Mouse (Mus musculus) limb, embryonic 13.5 days (tissue): ENCODE measurements around the gene Gramd2. TPM values are rescaled to one million over a fixed set of nuclear protein-coding genes. Genes with fewer than 3 reads are reported as not detected.

Experiments
- ATAC-seq: fragments of 200-750 bp; cut with Nextera tagmentation; 2 replicates; pipeline ENCODE4 v1.8.0; 2017; ENCODE audit warnings: low read depth, moderate number of reproducible peaks, moderate TSS enrichment; ENCODE audit not compliant: low FRiP score
- H3K27ac ChIP-seq: fragments of 300-500 bp; sonication (generic); 2 replicates; pipeline ENCODE4 v1.5.1; 2015; ENCODE audit warnings: inconsistent platforms, mild to moderate bottlenecking, moderate library complexity
- H3K27me3 ChIP-seq: fragments of 300-500 bp; sonication (generic); 2 replicates; pipeline ENCODE4 v1.6.1; 2015; ENCODE audit warnings: mild to moderate bottlenecking, inconsistent platforms
- H3K36me3 ChIP-seq: fragments of 300-500 bp; sonication (generic); 2 replicates; pipeline ENCODE4 v1.6.1; 2015; ENCODE audit warnings: inconsistent platforms, mild to moderate bottlenecking, moderate library complexity
- H3K4me1 ChIP-seq: fragments of 300-500 bp; sonication (generic); 2 replicates; pipeline ENCODE4 v1.6.1; 2015; ENCODE audit warnings: inconsistent platforms
- H3K4me2 ChIP-seq: fragments of 300-500 bp; sonication (generic); replicated peaks from 2 replicates; pipeline ENCODE4 v1.6.1; 2015; ENCODE audit warnings: inconsistent platforms, mild to moderate bottlenecking, moderate library complexity
- H3K4me3 ChIP-seq: fragments of 300-500 bp; sonication (generic); 2 replicates; pipeline ENCODE4 v1.5.1; 2015; ENCODE audit warnings: moderate library complexity, mild to moderate bottlenecking, inconsistent platforms
- H3K9ac ChIP-seq: fragments of 300-500 bp; sonication (generic); 2 replicates; pipeline ENCODE4 v1.6.1; 2015; ENCODE audit warnings: mild to moderate bottlenecking, inconsistent platforms
- H3K9me3 ChIP-seq: fragments of 300-500 bp; sonication (generic); 2 replicates; pipeline ENCODE4 v1.6.1; 2016; ENCODE audit warnings: inconsistent platforms
- WGBS: fragments of 180-500 bp; shearing (Covaris S2); methylation state at CpG from one replicate; pipeline ENCODE4 v1.1.7; 2015; 5-methylcytosine and 5-hydroxymethylcytosine counted together
- polyA plus RNA-seq: library from polyadenylated mRNA; unstranded; fragments of >200 nt; fragmentation: Nextera tagmentation; extraction: Ambion mirVana; gene quantifications from 2 replicates; pipeline ENCODE4 v1.2.1, GENCODE M21; 2015

Gramd2 gene
- polyA plus RNA-seq: 1.0 TPM in 2 replicates

GRCm38 (mm10) chr9:59679678-59680533 is at the start of gene Gramd2:
Gramd2 (plus strand) TSS chr9:59680144.
- H3K36me3 ChIP-seq: peaks cover 47% of the 10 kb centered on the region
- ATAC-seq: peak; percentile 92
- H3K4me2 ChIP-seq: peak within 1 kb of the TSS; percentile 92

DNA sequence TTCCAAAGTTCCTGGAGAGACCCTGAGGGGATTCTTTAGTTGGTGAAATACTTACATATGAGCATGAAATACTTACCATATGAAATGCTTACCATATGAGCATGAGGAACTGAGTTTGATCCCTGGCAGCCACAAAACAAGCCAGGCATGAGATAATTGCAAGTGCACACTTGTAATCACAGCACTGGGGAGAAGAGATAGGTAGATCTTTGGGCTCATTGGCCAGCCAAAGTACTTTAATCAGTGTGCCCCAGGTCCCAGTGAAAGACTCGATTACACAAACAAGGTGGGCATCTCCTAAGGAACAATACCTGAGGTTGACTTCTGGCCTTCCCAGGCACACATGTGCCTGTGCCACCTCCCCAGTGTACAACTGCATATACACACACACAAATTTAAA is 41.6 kb upstream of the Gramd2 start:
- Histone ChIP-seq H3K27me3 (no peaks in the 10 kb centered on the region), H3K4me1 (no peaks in the 10 kb centered on the region), H3K9ac (no peak overlapping the region), H3K9me3 (no peaks in the 10 kb centered on the region), H3K36me3 (peaks cover 81% of the 10 kb centered on the region), H3K27ac (no peak overlapping the region), H3K4me2 (no peak overlapping the region), H3K4me3 (no peak overlapping the region)
- WGBS: 92% methylated on average over 1 of the region's 1 CpGs
- no peak for ATAC-seq

More at GRCm38 (mm10) chr9:59679678-59680533, at the start of gene Gramd2:
- Histone ChIP-seq H3K4me3 (peak within 1 kb of the TSS; percentile 51), H3K9me3 (no peaks in the 10 kb centered on the region), H3K4me1 (peaks cover 5% of the 10 kb centered on the region), H3K27ac (no peak within 1 kb of the TSS), H3K9ac (peak within 1 kb of the TSS; percentile 60), H3K27me3 (peaks cover 17% of the 10 kb centered on the region)
- 1% methylated on average over 46 of the region's 47 CpGs for WGBS

DNA sequence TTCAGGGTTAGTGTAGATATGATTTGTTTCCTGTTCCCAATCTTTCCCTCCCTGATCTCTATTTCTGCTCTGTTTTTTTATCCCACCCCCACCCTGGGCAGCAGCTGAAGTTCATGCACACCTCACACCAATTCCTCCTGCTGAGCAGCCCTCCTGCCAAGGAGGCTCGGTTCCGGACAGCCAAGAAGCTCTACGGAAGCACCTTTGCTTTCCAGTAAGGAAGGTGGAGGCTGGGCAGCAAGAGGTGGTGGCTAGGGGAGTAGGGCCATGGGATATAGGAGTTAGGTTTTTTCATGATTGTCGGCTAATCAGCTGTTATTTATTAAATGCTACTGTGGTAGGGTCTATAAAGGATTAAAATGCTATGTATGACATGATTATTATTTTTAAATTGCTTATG is 40.0 kb upstream of the Gramd2 start:
- Histone ChIP-seq H3K27ac (no peak overlapping the region), H3K27me3 (no peaks in the 10 kb centered on the region), H3K9ac (no peak overlapping the region), H3K36me3 (peaks cover 77% of the 10 kb centered on the region), H3K9me3 (no peaks in the 10 kb centered on the region), H3K4me3 (no peak overlapping the region), H3K4me2 (no peak overlapping the region), H3K4me1 (no peaks in the 10 kb centered on the region)
- ATAC-seq: no peak
- 88% methylated on average over 4 of the region's 4 CpGs for WGBS

DNA sequence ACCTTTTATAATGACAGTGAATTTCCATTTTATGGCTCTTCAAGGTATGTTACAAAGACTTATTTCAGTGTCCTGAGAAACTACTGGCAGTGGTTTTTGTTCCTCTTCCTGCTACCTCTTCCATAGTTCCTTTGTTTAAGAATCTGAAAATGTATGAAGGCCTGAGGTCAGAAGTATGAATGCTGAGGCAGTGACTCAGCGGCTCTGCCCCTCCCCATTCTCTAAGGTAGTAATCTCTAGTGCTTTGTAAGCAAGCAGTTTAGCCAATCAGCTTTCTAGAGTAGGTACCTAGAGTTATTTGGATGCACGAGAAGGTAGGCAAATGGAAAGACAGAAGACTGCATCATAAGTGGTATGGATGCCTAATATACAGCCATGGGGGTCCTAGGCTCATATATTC is 38.6 kb upstream of the Gramd2 start:
- no peaks in the 10 kb centered on the region for H3K27me3 ChIP-seq
- H3K4me3 ChIP-seq: no peak overlapping the region
- no peaks in the 10 kb centered on the region for H3K4me1 ChIP-seq
- ATAC-seq: no peak
- H3K9ac ChIP-seq: no peak overlapping the region
- no peaks in the 10 kb centered on the region for H3K9me3 ChIP-seq
- no peak overlapping the region for H3K4me2 ChIP-seq
- peaks cover 73% of the 10 kb centered on the region for H3K36me3 ChIP-seq
- WGBS: 77% methylated on average over 2 of the region's 2 CpGs
- H3K27ac ChIP-seq: no peak overlapping the region

GRCm38 (mm10) chr9:59649911-59650310 is 30.0 kb upstream of the Gramd2 start:
- Histone ChIP-seq H3K27me3 (no peaks in the 10 kb centered on the region), H3K27ac (no peak overlapping the region), H3K4me1 (no peaks in the 10 kb centered on the region), H3K9me3 (no peaks in the 10 kb centered on the region), H3K4me3 (no peak overlapping the region), H3K9ac (no peak overlapping the region), H3K4me2 (no peak overlapping the region), H3K36me3 (peaks cover 46% of the 10 kb centered on the region)
- ATAC-seq: no peak
- 92% methylated on average over 4 of the region's 4 CpGs for WGBS

GRCm38 (mm10) chr9:59653371-59653770 is 26.6 kb upstream of the Gramd2 start:
- no peak for ATAC-seq
- Histone ChIP-seq H3K9ac (no peak overlapping the region), H3K27me3 (no peaks in the 10 kb centered on the region), H3K9me3 (no peaks in the 10 kb centered on the region), H3K4me2 (no peak overlapping the region), H3K4me1 (peaks cover 12% of the 10 kb centered on the region), H3K27ac (no peak overlapping the region), H3K4me3 (no peak overlapping the region), H3K36me3 (peaks cover 31% of the 10 kb centered on the region)
- 32% methylated on average over 3 of the region's 3 CpGs for WGBS

DNA sequence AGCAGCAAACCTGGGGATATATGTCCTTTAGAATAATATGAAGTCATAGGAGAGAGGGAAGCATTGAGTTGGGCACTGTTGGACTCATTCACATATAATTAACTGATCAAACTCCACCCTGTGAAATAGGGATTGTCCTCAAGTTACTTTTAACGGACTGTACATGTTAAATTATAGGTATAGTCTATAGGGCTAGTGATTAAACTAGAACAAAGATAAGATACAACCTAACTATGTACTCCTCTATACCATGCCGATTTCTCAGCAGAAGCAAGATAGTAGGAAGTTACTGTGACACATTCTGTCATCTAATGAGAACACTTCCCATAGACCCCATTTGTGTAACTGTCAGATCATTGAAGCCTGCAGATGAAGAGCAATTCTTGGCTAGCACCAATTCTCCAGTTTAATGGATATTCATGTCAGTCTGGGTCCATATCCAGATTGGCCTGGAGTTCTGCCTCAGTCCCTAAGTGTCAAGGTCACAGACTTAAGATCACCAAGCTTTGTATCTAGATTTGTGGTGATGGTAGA is 25.4 kb upstream of the Gramd2 start:
- ATAC-seq: no peak
- H3K4me3 ChIP-seq: no peak overlapping the region
- H3K27me3 ChIP-seq: no peaks in the 10 kb centered on the region
- H3K9ac ChIP-seq: no peak overlapping the region
- H3K4me1 ChIP-seq: peaks cover 23% of the 10 kb centered on the region
- H3K27ac ChIP-seq: no peak overlapping the region
- no peak overlapping the region for H3K4me2 ChIP-seq
- H3K36me3 ChIP-seq: peaks cover 19% of the 10 kb centered on the region
- no peaks in the 10 kb centered on the region for H3K9me3 ChIP-seq
- 81% methylated on average over 2 of the region's 2 CpGs for WGBS

DNA sequence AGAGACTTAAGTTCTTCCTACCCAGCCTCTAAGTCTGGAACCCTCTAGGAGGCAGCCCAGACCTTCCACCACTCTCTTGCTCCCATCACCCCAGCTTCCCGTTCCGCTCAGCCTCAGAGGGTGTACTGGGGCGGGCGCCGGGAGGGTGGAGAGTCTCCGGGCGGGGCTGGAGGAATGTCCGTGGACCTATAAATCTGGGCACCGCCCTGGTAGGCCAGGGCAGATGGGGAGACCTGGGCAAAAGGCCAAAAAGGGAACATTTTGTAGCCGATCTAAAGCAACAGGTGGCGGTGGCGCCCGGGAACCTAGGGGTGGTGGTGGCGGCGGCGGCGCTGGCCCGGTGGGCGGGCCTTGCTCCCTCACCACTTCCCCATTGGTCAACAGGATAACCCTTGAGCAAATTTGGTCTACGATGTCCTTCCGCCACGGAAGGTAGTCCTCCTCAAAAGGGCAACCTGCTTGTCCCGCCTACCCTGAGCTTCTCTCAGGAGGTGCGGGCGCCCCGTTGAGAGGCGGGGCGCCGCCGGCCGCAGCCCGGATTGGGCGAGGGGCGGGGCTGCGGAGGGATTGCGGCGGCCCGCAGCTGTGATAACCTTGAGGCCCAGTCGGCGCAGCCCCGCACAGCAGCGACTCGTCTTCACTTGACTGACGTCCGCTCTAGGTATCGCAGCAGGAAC is 23.8 kb upstream of the Gramd2 start, which contains the start of gene Pkm:
Gene Pkm (plus strand): TSS at position 411 of the 677 bp plus-strand sequence.
- no peaks in the 10 kb centered on the region for H3K27me3 ChIP-seq
- no peaks in the 10 kb centered on the region for H3K9me3 ChIP-seq
- peak within 1 kb of the TSS; percentile 94 for H3K27ac ChIP-seq
- peak within 1 kb of the TSS; percentile 82 for H3K4me3 ChIP-seq
- H3K4me1 ChIP-seq: peaks cover 39% of the 10 kb centered on the region
- peak within 1 kb of the TSS; percentile 90 for H3K9ac ChIP-seq
- H3K4me2 ChIP-seq: peak within 1 kb of the TSS; percentile 83
- WGBS: 1% methylated on average over 46 of the region's 46 CpGs
- ATAC-seq: peak; percentile 90
- peaks cover 13% of the 10 kb centered on the region for H3K36me3 ChIP-seq

GRCm38 (mm10) chr9:59656635-59657617 is 23.0 kb upstream of the Gramd2 start:
- Histone ChIP-seq H3K36me3 (peaks cover 19% of the 10 kb centered on the region), H3K9ac (peak overlapping the region; percentile 90), H3K4me2 (peak overlapping the region; percentile 83), H3K9me3 (no peaks in the 10 kb centered on the region), H3K27ac (peak overlapping the region; percentile 94), H3K27me3 (no peaks in the 10 kb centered on the region), H3K4me1 (peaks cover 47% of the 10 kb centered on the region), H3K4me3 (peak overlapping the region; percentile 82)
- peak; percentile 41 for ATAC-seq
- under 1% methylated on average over 65 of the region's 65 CpGs for WGBS

GRCm38 (mm10) chr9:59658146-59658545 is 21.8 kb upstream of the Gramd2 start:
- WGBS: 7% methylated on average over 4 of the region's 4 CpGs
- H3K4me3 ChIP-seq: peak overlapping the region; percentile 82
- H3K4me2 ChIP-seq: peak overlapping the region; percentile 83
- H3K27ac ChIP-seq: peak overlapping the region; percentile 94
- H3K9me3 ChIP-seq: no peaks in the 10 kb centered on the region
- no peak for ATAC-seq
- peaks cover 48% of the 10 kb centered on the region for H3K4me1 ChIP-seq
- no peaks in the 10 kb centered on the region for H3K27me3 ChIP-seq
- H3K9ac ChIP-seq: peak overlapping the region; percentile 90
- peaks cover 27% of the 10 kb centered on the region for H3K36me3 ChIP-seq
